Mouse (Mus musculus): Measurements from ENCODE around the gene Ppp2r5a.
A peak's percentile ranks its signal among the peaks of the same experiment; 100 is the strongest.

Ppp2r5a gene

GRCm38 (mm10) chr1:191326233-191326882, 76.7 kb downstream of the Ppp2r5a start:
- DNase-seq (ENCODE audit: low spot score in 2 of 2): peak in 1 of 2 experiments; percentile 26

GRCm38 (mm10) chr1:191325726-191326232, 77.3 kb downstream of the Ppp2r5a start, which contains the start of gene Tmem206:
Gene Tmem206, plus strand, starts transcription at chr1:191325912.
- peak; percentile 89 to 90 for DNase-seq (ENCODE audit: low spot score in 2 of 2)

GRCm38 (mm10) chr1:191324733-191325590, 78.1 kb downstream of the Ppp2r5a start:
- DNase-seq (ENCODE audit: low spot score in 2 of 2): no peak

- DNase-seq (ENCODE audit: low spot score in 2 of 2): no peak
Measured at GRCm38 (mm10) chr1:191323381-191323780, 79.7 kb downstream of the Ppp2r5a start.

GRCm38 (mm10) chr1:191318686-191319085, 84.4 kb downstream of the Ppp2r5a start:
- DNase-seq (ENCODE audit: low spot score in 2 of 2): no peak

- DNase-seq (ENCODE audit: low spot score in 2 of 2): peak; percentile 40 to 59
Measured at GRCm38 (mm10) chr1:191317591-191318196, 85.4 kb downstream of the Ppp2r5a start, which contains the start of gene Nenf. Gene Nenf, minus strand, starts transcription at chr1:191318194.

GRCm38 (mm10) chr1:191316818-191317217, 86.3 kb downstream of the Ppp2r5a start:
- DNase-seq (ENCODE audit: low spot score in 2 of 2): no peak

GRCm38 (mm10) chr1:191313926-191314325, 89.1 kb downstream of the Ppp2r5a start:
- no peak for DNase-seq (ENCODE audit: low spot score in 2 of 2)

GRCm38 (mm10) chr1:191313158-191313557, 89.9 kb downstream of the Ppp2r5a start:
- DNase-seq (ENCODE audit: low spot score in 2 of 2): no peak

GRCm38 (mm10) chr1:191312513-191312941, 90.5 kb downstream of the Ppp2r5a start:
- DNase-seq (ENCODE audit: low spot score in 2 of 2): peak; percentile 48 to 78

GRCm38 (mm10) chr1:191311296-191311898, 91.7 kb downstream of the Ppp2r5a start:
- DNase-seq (ENCODE audit: low spot score in 2 of 2): no peak

- DNase-seq (ENCODE audit: low spot score in 2 of 2): no peak
Measured at GRCm38 (mm10) chr1:191307766-191308455, 95.2 kb downstream of the Ppp2r5a start.

GRCm38 (mm10) chr1:191306316-191306715, 96.8 kb downstream of the Ppp2r5a start:
- no peak for DNase-seq (ENCODE audit: low spot score in 2 of 2)

- DNase-seq (ENCODE audit: low spot score in 2 of 2): no peak
Measured at GRCm38 (mm10) chr1:191305610-191306009, 97.5 kb downstream of the Ppp2r5a start.

- no peak for DNase-seq (ENCODE audit: low spot score in 2 of 2)
Measured at GRCm38 (mm10) chr1:191304216-191304615, 98.9 kb downstream of the Ppp2r5a start.

- DNase-seq (ENCODE audit: low spot score in 2 of 2): no peak
Measured at GRCm38 (mm10) chr1:191303736-191304135, 99.3 kb downstream of the Ppp2r5a start.

All from frontal cortex, postnatal 14 days (tissue).